Mouse (Mus musculus) neural tube, embryonic 14.5 days (tissue): ENCODE measurements around the gene Thsd4. TPM values are rescaled to one million over a fixed set of nuclear protein-coding genes. Genes with fewer than 3 reads are reported as not detected.
A peak's percentile ranks its signal among the peaks of the same experiment; 100 is the strongest.

Experiments
- ATAC-seq: fragments of 200-750 bp; cut with Nextera tagmentation; 2 replicates; pipeline ENCODE4 v1.8.0; 2017; ENCODE audit warnings: low read depth, mild to moderate bottlenecking, moderate TSS enrichment, moderate library complexity
- H3K27ac ChIP-seq: fragments of 300-500 bp; sonication (generic); 2 replicates; pipeline ENCODE4 v1.5.1; 2014; ENCODE audit warnings: low read depth, mild to moderate bottlenecking, control low read depth, low read length, moderate library complexity, mixed read lengths
- H3K27me3 ChIP-seq: fragments of 300-500 bp; sonication (generic); 2 replicates; pipeline ENCODE4 v1.6.1; 2014; ENCODE audit warnings: low read length; ENCODE audit not compliant: control insufficient read depth, insufficient read depth
- H3K36me3 ChIP-seq: fragments of 300-500 bp; sonication (generic); 2 replicates; pipeline ENCODE4 v1.6.1; 2014; ENCODE audit warnings: low read length, mixed read lengths; ENCODE audit not compliant: control insufficient read depth, insufficient read depth
- H3K4me1 ChIP-seq: fragments of 300-500 bp; sonication (generic); 2 replicates; pipeline ENCODE4 v1.6.1; 2014; ENCODE audit warnings: low read length; ENCODE audit not compliant: control insufficient read depth, insufficient read depth
- H3K4me2 ChIP-seq: fragments of 300-500 bp; sonication (generic); 2 replicates; pipeline ENCODE4 v1.6.1; 2014; ENCODE audit warnings: mild to moderate bottlenecking, low read depth, low read length, control low read depth
- H3K4me3 ChIP-seq: fragments of 300-500 bp; sonication (generic); 2 replicates; pipeline ENCODE4 v1.5.1; 2014; ENCODE audit warnings: low read depth, low read length, control low read depth, mixed read lengths
- H3K9ac ChIP-seq: fragments of 300-500 bp; sonication (generic); replicated peaks from 2 replicates; pipeline ENCODE4 v1.6.1; 2014; ENCODE audit warnings: low read depth, mild to moderate bottlenecking, control low read depth, low read length, mixed read lengths
- H3K9me3 ChIP-seq: fragments of 300-500 bp; sonication (generic); 2 replicates; pipeline ENCODE4 v1.6.1; 2016; ENCODE audit warnings: low read length; ENCODE audit not compliant: control insufficient read depth
- WGBS: fragments of 180-500 bp; shearing (Covaris S2); extraction: QIAGEN DNeasy Blood & Tissue Kit; methylation state at CpG from one replicate; pipeline ENCODE4 v1.1.7; 2014; 5-methylcytosine and 5-hydroxymethylcytosine counted together
- polyA plus RNA-seq: library from polyadenylated mRNA; unstranded; fragments of >200 nt; fragmentation: Nextera tagmentation; extraction: Ambion mirVana; gene quantifications from 2 replicates; pipeline ENCODE4 v1.2.1, GENCODE M21; 2014

Gene Thsd4
- polyA plus RNA-seq, 1 experiment from 2014 or later, result 9.0 TPM

DNA sequence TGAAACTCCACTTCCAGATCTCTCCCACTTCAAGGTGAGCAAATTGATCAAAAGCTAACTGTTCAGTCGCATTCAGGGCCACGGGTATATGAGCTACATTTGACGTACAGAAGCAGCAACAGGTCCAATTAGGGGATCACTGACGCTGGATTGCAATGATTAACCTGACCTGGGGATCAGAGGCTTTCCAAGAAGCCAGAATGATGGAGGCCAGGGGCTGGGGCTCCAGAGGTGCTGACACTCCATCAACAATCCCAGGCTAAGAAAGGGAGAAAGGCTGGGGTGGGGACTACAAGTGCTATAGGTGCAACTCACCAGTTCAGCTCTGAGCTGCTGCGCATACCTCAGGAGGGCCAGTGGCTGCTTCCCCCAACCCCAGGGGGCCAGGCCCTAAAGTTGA is 703 bp downstream of the Thsd4 start:
- Histone ChIP-seq H3K4me1 (peaks cover 22% of the 10 kb centered on the region), H3K4me3 (peak overlapping the region; percentile 44), H3K27me3 (no peaks in the 10 kb centered on the region; the same call in 1 of the 2 replicates), H3K4me2 (peak overlapping the region; percentile 73), H3K9me3 (no peaks in the 10 kb centered on the region), H3K9ac (no peak overlapping the region), H3K27ac (no peak overlapping the region), H3K36me3 (no peaks in the 10 kb centered on the region)
- no peak for ATAC-seq
- WGBS, result 36% methylated on average over 5 of the region's 5 CpGs

DNA sequence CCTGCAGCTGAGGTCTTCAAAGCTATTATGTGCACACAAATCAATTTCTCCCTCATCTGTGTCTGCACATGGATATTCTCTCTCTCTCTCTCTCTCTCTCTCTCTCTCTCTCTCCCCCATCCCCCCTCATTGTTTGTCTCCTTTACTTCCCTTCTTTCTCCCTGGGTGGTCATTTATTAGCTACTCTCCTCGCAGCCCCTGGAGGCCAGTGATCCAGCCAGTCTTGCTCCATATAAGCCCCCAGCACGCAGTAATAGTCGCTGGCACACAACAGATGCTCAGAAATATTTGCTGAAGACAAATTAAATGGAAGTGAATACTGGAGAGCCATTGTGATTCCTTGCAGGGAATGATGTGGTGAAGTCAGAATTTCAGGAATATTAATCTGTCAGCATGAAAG is 2.2 kb downstream of the Thsd4 start:
- 7% methylated on average over 3 of the region's 3 CpGs for WGBS
- Histone ChIP-seq H3K27ac (peak overlapping the region; percentile 48), H3K4me1 (peaks cover 22% of the 10 kb centered on the region), H3K27me3 (no peaks in the 10 kb centered on the region; the same call in 1 of the 2 replicates), H3K4me3 (no peak overlapping the region), H3K9me3 (no peaks in the 10 kb centered on the region), H3K4me2 (no peak overlapping the region; the same call in 1 of the 2 replicates), H3K36me3 (no peaks in the 10 kb centered on the region), H3K9ac (no peak overlapping the region)
- ATAC-seq, result peak; percentile 31; the same call in 1 of the 2 replicates

DNA sequence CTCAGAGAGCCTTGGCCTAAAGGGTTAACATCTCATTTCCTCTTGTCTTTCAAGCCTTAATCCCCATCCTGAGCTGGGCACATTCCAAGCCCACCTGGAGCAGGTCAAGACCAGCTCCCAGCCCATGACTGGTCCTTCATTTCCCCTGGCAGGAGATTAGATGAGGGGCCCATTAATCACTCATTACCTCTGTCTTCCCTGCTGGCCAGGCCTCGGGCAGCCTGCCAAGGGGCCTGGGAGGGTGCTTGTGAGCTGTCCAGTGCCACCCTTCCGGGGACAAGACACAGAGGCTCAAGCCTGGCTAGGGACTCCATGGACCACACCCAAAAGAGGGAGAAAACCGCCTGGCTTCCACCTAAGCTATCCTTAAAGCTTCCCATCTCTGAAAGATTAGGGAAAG is 3.6 kb downstream of the Thsd4 start:
- Histone ChIP-seq H3K36me3 (no peaks in the 10 kb centered on the region), H3K4me1 (peaks cover 22% of the 10 kb centered on the region), H3K27me3 (no peaks in the 10 kb centered on the region; the same call in 1 of the 2 replicates), H3K27ac (no peak overlapping the region), H3K4me2 (no peak overlapping the region; the same call in 1 of the 2 replicates), H3K9me3 (no peaks in the 10 kb centered on the region), H3K9ac (no peak overlapping the region), H3K4me3 (no peak overlapping the region)
- ATAC-seq, result 0 out of 2 replicates have a peak, but pooled peaks have one; percentile 42
- WGBS, result 25% methylated on average over 3 of the region's 3 CpGs

DNA sequence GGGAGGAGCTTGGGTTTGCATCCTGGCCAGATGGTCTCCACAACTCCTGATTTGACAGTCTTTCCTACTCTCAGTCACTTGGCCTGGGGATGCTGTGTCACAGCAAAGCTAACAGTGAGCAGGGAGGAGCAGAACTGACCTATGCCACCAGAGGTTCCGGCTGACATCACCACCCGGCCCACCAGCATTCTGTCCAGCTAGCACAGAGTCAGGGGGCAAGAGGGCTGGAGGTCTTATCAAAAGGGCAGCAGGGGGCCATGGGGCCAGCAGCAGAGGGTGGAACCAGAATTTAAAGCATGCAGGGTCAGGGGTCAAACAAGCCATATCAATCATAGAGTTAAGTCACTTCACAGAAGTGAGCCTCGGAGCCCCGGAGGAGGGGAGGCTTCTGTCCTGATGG is 4.7 kb downstream of the Thsd4 start:
- Histone ChIP-seq H3K9me3 (no peaks in the 10 kb centered on the region), H3K27me3 (no peaks in the 10 kb centered on the region), H3K27ac (no peak overlapping the region), H3K36me3 (no peaks in the 10 kb centered on the region), H3K4me2 (no peak overlapping the region), H3K4me1 (peaks cover 22% of the 10 kb centered on the region), H3K4me3 (no peak overlapping the region), H3K9ac (no peak overlapping the region)
- no peak for ATAC-seq
- WGBS, result 8% methylated on average over 4 of the region's 4 CpGs

DNA sequence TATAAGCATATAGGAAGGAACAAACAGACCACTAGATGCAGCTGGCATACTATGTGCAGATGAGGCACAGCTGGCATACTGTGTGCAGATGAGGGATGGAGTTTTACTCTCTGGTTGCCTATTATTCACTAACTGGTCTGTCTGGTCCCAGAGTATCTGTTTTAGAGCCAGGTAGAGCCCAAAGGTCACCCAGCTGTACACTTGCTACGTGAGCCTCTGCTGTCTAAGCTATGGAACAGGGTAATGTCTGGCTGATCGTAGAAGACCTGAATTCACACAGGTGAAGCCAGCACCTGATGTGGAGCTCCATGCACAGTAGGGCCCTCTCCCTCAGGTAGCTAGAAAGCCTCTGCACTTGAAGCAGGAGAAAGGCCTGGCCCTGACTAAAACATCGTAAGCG is 5.5 kb downstream of the Thsd4 start:
- WGBS, result 85% methylated on average over 4 of the region's 4 CpGs

DNA sequence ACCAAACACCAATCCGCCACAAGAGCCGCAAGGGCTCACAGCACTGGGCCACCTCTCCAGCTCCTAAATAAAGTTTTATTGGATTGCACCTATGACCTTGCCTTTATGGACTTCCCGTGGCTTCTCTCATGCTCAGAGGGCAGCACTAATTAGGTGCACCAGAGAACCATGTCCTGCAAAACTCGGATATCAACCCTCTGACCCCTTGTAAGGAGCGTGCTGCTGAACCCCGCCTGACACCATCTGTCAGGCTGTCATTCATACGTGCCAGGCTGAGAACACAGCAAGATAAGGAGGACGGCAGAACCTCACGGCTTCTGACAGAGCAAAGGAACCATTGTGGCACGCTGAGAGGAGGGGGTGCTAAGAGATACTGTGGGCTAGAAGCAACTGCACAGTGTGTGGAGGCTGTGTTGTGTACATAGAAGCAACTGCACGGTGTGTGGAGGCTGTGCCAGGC is 8.5 kb downstream of the Thsd4 start:
- no peaks in the 10 kb centered on the region for H3K36me3 ChIP-seq
- no peak overlapping the region for H3K4me3 ChIP-seq
- H3K27me3 ChIP-seq, result no peaks in the 10 kb centered on the region
- 10% methylated on average over 11 of the region's 11 CpGs for WGBS
- H3K27ac ChIP-seq, result no peak overlapping the region
- H3K9me3 ChIP-seq, result no peaks in the 10 kb centered on the region
- H3K9ac ChIP-seq, result no peak overlapping the region
- no peak for ATAC-seq
- no peak overlapping the region for H3K4me2 ChIP-seq
- H3K4me1 ChIP-seq, result peaks cover 6% of the 10 kb centered on the region; the same call in 1 of the 2 replicates

More for the DNA sequence above, 5.5 kb downstream of the Thsd4 start:
- ATAC-seq, result no peak
- Histone ChIP-seq H3K27me3 (no peaks in the 10 kb centered on the region), H3K36me3 (no peaks in the 10 kb centered on the region), H3K4me3 (no peak overlapping the region), H3K27ac (no peak overlapping the region), H3K4me1 (peaks cover 22% of the 10 kb centered on the region), H3K4me2 (no peak overlapping the region), H3K9ac (no peak overlapping the region), H3K9me3 (no peaks in the 10 kb centered on the region)

DNA sequence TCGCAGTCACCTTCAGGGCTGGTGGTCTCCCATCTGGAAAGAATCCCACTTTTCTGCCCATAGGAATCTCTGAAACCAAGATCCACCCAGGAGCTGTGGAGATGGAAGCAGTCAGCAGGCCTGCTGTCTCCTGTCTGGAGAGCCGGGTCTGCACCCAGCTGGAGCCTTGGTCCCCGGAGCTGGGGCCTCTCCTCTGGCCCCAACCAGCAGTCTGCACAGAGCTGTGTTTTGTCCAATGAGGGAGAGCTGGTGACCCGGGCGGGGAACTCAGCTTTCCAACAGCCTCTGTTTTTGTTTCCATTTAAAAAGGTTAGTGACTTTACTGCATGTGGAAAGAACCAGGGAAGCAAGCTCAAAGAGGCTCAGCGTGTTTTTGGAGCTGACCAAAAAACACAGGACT is 11.0 kb downstream of the Thsd4 start:
- Histone ChIP-seq H3K4me2 (no peak overlapping the region), H3K36me3 (no peaks in the 10 kb centered on the region), H3K27ac (no peak overlapping the region), H3K9me3 (no peaks in the 10 kb centered on the region), H3K4me3 (no peak overlapping the region), H3K9ac (no peak overlapping the region), H3K27me3 (no peaks in the 10 kb centered on the region), H3K4me1 (no peaks in the 10 kb centered on the region)
- ATAC-seq, result no peak
- WGBS, result 25% methylated on average over 6 of the region's 6 CpGs

DNA sequence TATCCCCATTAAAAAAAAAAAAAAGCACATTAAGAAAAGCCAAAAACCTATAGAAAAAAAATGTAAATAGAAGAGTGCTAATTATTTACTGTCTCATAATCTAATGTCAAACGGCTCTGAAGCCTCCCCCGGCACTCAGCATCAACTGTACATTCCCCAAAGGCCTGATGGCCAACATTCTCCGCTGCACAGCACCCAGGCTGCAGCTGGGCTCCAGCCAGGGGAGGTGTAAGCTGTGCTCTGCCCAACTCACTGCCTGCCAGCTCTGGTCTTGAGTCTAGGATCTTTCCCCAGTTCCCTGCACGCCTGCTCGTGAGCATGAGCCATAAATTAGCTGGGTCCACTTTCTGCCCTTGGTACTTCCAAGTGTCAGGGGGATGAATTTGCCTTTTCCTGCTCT is 15.7 kb downstream of the Thsd4 start:
- H3K36me3 ChIP-seq, result no peaks in the 10 kb centered on the region
- no peak overlapping the region for H3K9ac ChIP-seq
- ATAC-seq, result no peak
- no peaks in the 10 kb centered on the region for H3K4me1 ChIP-seq
- no peaks in the 10 kb centered on the region for H3K27me3 ChIP-seq
- no peak overlapping the region for H3K4me2 ChIP-seq
- 31% methylated on average over 5 of the region's 5 CpGs for WGBS
- no peak overlapping the region for H3K27ac ChIP-seq
- no peak overlapping the region for H3K4me3 ChIP-seq
- no peaks in the 10 kb centered on the region for H3K9me3 ChIP-seq

DNA sequence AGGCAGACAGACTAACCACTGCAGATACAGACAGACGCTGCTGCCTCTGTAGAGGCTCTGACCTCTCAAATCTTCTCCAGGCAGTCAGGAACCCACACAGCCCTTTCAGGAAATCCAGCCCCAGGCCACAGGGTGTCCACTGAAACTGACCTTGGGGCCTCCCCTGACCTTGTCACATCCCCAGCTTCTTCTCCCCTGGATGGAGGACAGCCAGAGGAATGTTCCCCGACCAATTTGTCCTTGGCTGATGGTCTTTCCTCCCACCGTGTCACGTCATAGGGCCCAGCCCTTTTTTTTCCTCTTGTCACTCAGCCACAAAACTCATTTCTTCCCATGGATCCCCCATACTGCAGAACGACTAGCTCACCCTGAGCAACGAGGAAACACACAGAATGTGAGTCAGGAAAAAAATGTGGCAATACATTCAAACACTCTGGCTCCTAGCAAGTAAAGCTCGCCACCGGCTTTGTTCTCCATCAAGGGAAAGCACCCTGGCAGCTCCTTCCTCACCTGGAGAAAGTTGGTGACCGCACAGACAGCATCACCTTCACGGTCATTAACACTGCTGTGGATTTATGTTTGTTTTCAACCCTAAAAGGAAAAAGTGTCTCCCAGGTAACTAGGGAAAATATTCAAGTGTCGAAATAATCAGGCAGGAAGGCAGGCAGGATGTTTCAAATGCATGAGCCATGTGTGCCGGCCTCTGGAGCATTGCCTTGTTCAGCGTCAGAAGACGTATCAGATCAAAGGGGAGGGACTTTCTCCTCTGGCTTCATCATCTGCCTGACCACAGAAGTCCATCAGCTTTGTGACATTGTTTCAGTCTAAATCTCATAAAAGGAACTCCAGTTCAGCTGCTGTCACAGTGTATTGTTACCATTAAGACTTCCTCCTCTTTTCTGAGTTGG is 17.2 kb downstream of the Thsd4 start:
- no peaks in the 10 kb centered on the region for H3K4me1 ChIP-seq
- H3K9ac ChIP-seq, result no peak overlapping the region
- no peak overlapping the region for H3K27ac ChIP-seq
- 67% methylated on average over 14 of the region's 14 CpGs for WGBS
- H3K9me3 ChIP-seq, result no peaks in the 10 kb centered on the region
- no peaks in the 10 kb centered on the region for H3K27me3 ChIP-seq
- ATAC-seq, result no peak
- no peak overlapping the region for H3K4me3 ChIP-seq
- no peaks in the 10 kb centered on the region for H3K36me3 ChIP-seq
- no peak overlapping the region for H3K4me2 ChIP-seq
